Mouse (Mus musculus): ENCODE results near the gene Pik3ip1.

GRCm38 (mm10) chr11:3336602-3337001, 6.4 kb downstream of the Pik3ip1 start:
- TF ChIP-seq CTCF (IDR thresholded peaks at IDR 0.05) (no peak), EP300 (IDR thresholded peaks at IDR 0.05) (no peak)

Measured in lung, postnatal 0 days (tissue).